Mouse (Mus musculus) retina, embryonic 14.5 days (tissue): ENCODE results near the gene Olfr325.
"Not testable (repeated sequence)": the region's sequence is repeated elsewhere in the genome, so short reads cannot be mapped to it uniquely, and the experiment has no call there.

Source experiments
- DNase-seq: peaks from one replicate; pipeline ENCODE4 v3.0.0-alpha.2; 2015; ENCODE audit warnings: low spot score

The Olfr325 gene

DNA sequence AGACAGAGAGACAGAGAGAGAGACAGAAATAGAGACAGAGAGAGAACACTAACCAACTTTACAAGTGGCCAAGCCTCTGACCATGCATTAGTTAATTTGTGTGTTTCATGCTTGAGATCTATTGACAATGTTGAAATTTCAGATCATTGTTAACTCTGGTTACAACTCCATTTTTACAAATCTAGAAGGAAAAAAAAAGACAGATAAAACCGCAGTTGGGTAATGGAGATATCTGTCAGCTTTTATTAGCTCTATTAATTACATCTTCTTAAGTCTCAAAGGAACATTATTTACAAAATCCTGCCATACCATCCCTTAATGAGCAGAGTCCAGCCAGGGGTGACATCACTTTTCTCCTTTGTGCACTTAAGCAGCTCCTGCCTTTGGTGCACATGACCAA is at the start of gene Olfr325:
Gene Olfr325, plus strand, starts transcription at position 301 of the 400 bp plus-strand sequence.
- no peak for DNase-seq

DNA sequence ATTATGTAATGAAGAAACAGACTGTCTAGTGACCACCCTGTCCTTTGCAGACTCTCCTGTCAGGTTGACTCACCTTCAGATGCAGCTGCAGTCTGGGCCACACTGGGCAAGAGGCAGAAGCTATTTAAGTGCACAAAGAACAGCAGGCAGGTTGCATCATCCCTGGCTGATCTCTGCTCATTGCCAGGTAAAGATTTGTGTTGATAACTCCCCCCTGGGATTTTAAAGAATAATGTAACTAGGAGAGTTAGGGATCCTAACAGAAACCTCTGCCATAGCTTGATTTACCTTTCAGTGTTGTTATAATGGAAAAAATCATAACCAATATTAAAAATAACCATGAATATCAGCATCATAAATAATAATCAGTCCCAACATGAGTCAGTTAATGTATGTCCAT is 42.8 kb upstream of the Olfr325 start, which contains the start of gene Olfr330:
Gene Olfr330, minus strand, starts transcription at position 101 of the 400 bp plus-strand sequence.
- DNase-seq = not testable (repeated sequence)

DNA sequence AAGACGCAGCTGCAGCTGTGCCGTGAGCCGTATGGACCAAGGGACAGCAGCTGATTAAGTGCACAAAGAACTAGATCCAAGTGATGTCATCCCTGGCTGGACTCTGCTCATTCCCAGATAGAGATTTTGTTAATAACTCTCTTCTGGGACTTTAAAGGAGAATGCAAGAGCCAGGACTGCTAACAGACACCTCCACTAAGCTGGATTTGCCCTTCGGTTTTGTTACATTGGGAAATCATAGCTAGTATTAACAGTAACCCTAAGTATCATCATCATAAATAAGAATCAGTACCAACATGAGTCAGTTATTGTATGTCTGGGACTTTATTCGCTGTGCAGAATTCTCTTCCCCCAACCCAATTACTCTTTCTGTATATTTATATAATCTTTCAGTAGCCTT is 31.2 kb upstream of the Olfr325 start, which contains the start of gene Olfr329-ps:
Gene Olfr329-ps, minus strand, starts transcription at position 101 of the 400 bp plus-strand sequence.
- no peak for DNase-seq

DNA sequence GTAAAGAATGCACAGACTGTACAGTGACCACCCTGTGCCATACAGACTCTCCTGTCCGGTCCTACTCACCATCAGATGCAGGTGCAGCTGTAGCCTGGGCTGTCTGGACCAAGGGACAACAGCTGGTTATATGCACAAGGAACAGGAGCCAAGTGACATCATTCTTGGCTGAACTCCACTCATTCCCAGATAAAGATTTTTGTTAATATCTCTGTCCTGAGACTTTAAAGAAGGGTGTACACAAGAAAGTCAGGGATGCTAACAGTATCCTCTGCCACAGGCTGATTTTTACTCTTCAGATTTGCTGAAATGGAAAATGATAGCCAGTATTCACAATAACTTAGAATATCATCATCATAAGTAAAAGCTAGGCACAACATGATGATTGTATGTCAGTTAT is 22.0 kb upstream of the Olfr325 start, which contains the start of gene Olfr328:
Gene Olfr328, minus strand, starts transcription at position 101 of the 400 bp plus-strand sequence.
- DNase-seq = no peak

DNA sequence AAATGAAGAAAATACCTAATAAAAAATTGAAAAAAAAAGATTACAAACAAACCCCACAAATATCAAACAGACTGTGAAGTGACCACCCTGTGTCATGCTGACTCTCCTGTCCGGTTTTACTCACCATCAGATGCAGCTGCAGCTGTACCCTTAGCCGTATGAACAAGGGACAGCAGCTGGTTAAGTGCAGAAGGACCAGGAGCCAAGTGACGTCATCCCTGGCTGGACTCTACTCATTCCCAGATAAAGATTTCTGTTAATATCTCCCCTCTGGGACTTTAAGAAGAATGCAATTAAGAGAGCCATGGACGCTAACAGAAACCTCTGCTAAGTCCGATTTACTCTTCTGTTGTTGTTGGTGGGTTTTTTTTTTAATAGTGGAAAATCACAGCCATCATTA is 7.1 kb upstream of the Olfr325 start, which contains the start of gene Olfr224:
Gene Olfr224, minus strand, starts transcription at position 149 of the 400 bp plus-strand sequence.
- no peak for DNase-seq

DNA sequence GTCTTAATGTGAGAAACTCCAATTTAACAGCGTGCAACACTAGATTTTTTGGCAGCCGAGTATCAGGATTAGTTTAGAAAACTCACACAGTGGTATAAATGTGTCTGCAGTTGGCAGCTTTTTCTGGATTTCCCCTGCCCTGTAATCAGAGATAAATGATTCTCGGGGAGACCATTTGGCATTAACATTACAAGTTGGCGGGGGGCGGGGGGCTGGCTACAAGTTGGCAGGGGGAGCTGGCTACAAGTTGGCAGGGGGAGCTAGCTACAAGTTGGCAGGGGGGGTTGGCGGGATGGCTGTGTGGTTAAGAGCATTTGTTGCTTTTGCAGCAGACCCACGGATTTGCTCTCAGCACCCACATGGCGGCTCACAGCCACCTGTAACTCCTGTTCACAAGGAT is 1.1 kb downstream of the Olfr325 start:
- no peak for DNase-seq

DNA sequence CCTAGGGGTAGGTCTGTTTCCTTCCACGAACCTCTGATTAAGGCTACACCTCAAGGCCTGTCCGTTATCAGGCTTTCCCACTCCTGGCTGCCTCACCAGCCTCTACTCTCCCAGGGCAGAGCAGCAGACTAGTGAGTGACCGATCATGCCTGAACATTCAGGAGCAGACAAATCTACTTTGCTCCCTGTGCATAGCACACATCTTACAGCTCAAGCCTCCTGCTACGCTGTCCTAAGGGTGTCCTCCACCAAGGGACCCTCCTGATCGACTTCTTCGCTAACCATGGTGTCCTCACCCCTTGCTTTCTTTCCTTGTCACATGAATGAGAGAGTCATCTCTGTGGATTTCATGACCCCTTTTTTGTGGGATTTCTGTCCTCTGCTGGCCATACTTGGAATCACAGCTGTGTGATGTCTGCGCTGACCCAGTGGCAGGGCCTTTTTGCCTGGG is 10.4 kb downstream of the Olfr325 start:
- DNase-seq = peak; percentile 87

DNA sequence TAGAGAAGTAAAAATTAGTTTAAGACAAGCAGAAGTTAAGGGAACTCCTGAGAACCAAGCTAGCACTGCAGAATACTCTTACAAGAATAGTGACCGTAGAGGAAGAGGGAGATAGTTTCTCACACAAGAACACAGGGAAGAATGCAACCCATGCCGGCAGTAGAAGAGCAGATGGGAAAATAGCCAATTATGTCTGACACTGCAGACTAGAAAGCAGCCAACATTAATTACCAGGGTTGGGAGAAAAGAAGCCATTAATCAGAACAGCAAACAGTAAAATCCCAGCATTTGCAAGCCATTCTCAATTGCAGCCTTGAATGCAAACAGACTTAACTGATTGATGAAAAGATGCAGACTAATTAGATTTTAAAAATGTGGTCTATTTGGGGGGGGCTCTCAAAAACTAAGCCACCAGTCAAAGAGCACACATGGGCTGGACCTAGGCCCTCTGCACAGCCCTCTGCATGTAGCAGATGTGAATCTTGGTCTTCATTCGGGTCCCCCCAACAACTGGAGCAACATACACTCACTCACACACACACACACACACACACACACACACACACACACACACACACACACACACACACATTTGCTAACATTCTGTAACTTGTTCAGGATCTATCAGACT is 11.2 kb downstream of the Olfr325 start:
- no peak for DNase-seq

DNA sequence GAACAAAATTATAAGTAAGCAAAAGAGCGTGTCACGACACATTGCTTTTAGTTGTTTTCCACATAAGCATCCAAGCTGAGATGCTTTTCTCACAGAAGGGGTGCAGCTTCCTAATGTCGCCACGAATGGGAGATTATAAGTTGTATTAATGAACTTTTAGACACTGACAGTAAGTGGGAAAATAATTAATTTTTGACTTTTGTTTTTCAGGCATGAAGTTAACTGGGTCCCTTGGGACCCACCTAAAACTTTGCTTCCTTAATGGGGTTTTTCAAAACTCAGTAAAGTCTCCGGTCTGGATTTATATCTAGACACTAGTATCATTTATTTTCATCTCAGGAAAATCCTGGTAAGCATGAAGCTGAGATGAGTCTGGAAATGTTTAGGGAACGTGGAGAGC is 17.3 kb downstream of the Olfr325 start, which contains the start of gene Olfr324:
Gene Olfr324, plus strand, starts transcription at position 301 of the 400 bp plus-strand sequence.
- no peak for DNase-seq

DNA sequence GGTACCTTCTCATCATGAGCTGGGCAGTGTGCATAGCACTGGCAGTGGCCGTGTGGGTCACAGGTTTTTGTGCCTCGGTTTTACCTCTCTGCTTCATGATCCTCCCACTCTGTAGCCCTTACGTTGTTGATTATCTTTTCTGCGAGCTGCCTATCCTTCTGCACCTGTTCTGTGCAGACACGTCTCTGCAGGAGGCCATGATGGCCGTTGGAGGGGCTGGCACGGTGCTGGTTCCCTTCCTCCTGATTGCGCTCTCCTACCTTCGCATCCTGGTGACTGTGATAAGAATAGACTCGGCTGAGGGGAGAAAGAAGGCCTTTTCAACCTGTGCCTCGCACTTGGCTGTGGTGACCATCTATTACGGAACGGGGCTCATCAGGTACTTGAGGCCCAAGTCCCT is 20.3 kb downstream of the Olfr325 start:
- no peak for DNase-seq

DNA sequence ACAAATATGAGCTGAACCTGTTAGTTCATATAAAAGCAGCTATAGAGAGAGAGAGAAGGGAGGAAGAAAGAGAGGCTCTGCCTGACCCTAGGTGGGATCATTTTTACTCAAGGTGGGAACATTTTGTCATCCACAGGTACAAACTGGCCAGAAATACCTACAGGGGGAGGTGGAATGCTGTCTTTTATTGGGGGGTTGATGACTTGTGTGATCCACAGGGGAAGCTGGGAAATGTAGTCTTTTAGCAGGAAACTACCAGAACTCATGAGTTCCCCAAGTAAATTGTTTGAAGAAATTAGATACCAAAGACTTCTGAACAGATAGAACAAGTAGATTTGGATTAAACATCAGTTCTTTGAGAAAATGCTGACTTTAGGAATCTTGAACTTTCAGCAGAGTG is 24.5 kb downstream of the Olfr325 start:
- DNase-seq = no peak

DNA sequence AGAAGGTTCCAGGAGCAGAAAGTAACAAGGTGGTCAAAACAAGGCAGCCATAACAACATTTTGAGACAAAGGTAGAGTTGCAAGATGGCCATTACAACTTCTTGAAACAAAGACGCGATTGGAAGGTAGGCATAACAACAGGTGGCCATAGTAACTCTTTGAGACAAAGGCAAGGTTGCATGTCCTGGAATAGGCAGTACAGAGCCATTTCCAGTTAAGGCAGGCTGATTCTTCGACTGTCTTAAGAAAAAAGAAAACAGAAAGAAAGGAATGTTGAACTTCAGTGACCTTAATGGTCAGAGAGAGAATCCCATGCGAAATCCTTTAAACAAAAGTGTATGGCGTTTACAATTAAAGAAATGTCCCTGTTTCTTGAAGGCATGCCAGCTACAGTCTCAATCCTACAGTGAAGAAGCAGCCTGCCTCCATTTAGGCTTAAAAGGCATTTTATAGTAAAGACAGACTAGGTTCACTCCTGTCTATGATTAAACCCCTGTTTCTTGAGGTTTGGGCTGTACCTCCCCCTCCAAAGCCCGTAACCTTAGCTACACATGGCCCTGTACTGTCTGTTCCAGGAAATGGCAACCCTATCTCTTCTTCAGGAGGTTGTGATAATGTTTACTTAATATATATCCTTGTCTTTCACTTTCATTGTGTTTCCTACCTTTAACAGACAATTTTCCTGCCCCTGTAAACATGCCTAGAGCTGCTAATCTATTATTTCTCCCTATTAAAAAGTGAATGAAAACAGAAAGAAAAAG is 25.4 kb downstream of the Olfr325 start:
- no peak for DNase-seq

DNA sequence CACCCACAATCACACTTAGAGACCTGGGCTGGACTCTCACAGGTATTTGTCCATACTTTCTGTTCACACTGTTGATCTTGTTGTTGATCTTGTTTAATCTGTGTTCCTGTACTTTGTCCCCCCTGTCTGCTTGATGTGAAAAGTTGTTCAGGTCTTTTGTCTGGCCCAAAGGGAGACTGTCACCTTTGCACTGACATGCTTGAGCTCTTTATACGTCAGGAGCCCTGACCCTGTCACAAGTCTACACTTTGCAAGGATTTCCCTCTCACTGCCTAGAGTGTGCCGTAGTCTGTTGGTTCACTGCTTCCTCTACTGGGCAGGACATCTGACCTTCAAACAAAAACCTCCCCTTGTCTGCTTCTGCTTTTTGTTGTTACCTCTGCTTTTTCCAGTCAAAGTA is 27.2 kb downstream of the Olfr325 start:
- DNase-seq = no peak

DNA sequence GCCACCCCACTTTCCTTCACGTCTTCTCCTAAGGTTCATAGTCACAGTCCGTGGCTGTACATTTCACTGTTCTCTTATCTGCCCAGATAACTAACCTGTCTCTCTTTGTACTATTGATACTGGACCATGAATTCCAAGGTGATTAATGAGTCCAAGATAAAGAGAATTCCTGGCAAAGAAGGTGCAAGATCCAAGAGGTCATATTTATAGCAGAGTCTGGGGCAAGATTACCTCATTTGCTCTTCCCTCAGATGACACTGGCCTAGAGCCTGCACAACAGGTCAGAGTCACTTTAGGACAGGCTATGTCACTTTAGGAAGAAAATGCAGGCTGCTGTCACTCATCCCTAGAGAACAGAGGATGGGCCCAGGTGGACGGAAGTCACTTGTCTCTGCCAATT is 27.7 kb downstream of the Olfr325 start:
- DNase-seq = no peak

DNA sequence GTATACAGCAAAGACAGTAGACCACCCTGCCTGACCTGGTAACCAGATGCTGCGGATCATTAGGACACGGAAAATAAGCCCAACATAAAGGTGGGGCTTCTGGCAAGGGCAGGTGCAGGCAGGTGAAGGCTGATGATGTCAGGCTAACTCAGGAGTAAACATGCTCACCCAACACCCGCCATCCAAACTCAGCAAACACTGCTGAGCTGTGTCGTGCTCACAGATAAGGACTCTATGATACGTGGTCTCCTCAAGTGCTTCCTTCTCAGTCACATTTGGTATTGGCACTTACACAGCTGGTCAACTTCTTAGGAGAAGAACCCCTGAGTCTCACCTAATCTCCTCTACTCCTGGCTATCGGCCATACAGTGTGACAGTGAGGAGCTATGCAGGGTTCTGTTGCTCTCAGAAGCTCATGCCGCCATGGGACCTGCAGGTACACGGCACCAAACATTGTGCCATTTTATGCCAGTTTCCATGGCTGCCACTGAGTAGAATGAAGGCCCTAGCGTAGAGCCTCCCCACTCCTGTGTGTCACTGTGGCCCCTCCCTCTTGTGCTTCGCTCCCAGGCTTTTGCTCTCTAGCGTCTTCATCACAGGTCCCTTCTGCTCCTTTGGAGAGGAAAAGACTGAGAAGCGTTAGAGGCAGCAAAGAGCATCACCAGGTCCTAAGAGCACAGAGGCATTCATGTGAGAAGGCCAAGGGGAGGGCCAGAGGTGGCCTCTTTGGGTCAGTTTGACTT is 28.8 kb downstream of the Olfr325 start:
- DNase-seq = no peak

DNA sequence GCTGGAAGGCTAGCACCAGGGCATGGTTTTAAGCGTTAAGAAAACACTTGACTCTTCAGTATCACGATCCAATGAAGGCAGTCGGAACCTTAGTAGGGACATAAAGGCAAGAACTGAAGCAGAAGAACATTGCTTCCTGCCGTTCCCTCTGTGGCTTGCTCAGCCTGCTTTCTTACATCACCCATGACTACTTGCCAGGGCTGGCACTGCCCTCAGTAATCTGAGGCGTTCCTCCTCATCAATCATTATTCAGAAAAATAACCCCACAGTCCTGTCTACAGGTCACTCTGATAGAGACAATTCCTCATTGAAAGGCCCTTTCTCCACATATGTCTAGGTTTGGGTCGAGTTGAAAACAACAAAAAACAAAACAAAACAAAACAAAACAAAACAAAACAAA is 29.5 kb downstream of the Olfr325 start:
- no peak for DNase-seq

DNA sequence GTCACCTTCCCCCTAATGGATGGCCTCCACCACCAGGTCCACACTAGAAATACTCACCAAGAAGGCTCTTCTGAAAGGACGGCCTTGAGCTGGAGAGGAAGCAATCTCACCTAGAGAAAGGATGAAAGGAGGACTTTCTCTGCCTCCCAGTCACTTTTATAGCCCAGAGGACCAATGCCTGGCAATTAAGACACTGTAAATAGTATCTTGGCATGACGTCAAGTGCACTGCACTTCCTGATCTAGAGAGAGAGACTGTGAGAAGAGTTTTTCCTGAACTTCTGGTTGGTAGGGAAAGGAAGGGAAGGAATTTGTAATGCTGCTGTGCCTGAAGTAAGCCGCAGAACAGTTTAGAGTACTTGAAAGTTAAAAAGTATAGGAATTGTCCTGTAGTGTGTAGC is 35.8 kb downstream of the Olfr325 start:
- DNase-seq = no peak

DNA sequence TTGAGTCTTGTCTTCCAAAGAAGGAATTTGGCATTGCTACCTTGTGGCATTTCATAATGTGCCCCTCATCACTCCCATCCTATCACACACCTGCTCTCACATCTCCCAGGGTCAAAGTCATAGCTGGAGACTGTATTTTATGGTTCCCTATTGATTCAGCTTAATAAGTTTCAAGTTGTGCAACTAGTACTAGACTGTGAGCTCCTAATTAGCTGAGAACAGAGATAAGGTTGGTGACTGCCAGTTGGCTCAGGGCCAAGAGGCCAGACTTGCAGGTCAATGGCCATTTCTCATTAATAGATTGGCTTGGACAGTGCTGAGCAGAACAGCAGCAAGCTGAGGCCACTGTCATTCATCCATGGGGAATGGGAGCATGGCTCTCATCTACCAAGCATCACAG is 37.0 kb downstream of the Olfr325 start:
- peak; percentile 14 for DNase-seq

DNA sequence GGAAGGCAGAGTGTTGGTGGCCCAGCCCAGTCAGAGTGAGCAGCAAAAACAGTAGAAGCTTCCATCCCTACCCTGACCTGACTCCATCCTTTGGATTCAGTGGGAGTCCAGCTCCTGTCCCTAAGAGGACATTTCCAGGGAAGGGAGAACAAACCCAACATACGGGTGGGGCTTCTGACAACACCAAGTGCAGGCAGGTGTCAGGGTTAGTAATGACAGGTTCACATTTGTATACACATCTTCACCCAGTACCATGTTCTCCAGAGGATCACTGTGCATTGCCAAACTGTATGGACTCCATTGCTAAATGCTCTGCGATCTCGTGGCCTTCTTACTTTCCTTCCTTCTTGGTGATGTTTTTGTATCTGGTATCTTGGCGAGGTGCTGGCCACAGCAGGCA is 38.4 kb downstream of the Olfr325 start, which contains the start of gene 2210407C18Rik:
Gene 2210407C18Rik, minus strand, starts transcription at position 101 of the 400 bp plus-strand sequence.
- no peak for DNase-seq

DNA sequence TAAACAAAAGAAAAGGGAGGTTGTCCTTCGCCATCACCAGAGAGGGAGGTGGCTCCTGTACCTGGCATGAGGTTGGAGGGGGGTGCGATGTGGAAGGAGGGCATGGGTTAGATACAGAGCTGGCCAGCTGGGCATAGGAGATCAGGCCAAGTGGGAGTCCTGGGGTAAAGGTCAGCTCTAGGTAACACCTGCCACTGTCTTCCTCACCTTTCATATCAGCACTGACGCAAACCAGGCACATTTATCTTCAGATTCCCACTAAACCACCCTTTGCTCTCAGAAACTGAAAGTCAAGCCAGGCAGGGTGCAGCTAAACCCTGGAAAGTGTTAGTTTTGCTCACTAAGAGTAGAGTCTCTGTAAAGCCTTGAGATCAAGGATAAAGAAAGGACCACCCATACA is 40.8 kb downstream of the Olfr325 start:
- DNase-seq = no peak

DNA sequence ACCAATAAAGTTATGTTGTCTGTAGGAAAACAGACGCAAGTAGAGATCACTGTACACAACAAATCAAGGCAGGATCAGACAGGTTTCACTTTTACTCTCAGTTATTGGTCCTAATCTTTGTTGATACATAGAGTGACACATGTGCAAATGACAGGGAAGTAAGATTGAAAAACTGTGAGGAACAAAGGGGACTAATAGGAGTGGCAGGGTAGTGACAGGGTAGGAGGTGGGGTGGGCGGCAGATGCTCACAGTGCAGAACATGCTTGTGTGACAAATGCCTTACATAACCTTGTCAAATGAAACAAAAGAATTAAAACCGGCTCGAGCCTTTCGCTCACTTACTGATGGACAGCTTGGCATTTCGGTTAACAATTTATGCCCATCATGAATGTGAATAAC is 41.3 kb downstream of the Olfr325 start:
- no peak for DNase-seq

DNA sequence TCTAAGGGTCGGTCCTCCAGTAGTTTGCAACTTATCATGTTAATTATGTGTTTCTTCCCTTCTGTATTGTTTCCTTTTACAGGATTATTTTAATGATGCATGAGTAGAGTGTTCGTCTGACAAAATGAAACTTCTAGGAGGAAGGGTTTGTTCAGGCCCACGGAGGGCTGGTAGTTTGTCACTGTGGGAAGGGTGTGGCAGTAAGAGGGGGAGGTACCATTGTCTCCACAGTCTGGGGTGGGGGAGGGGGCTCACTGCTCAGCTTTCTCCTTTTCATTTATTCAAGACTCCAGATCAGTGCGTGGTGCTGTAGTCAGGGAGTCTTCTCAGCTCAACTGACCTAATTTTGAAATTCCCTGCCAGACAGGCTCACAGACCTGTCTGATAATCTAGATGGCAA is 48.6 kb downstream of the Olfr325 start:
- no peak for DNase-seq
